Mouse (Mus musculus): Measurements from ENCODE around the gene Btk.

The Btk gene

GRCm38 (mm10) chrX:134582888-134583669 is at the start of gene Btk:
Gene Btk (minus strand): TSS chrX:134583570.
- peak; percentile 77 for DNase-seq (ENCODE audit: low read depth)

- no peak for DNase-seq (ENCODE audit: low read depth)
These were observed 49.3 kb upstream of the Btk start for GRCm38 (mm10) chrX:134632710-134633109.

- DNase-seq (ENCODE audit: low read depth) = no peak
These were observed 44.8 kb upstream of the Btk start for GRCm38 (mm10) chrX:134628200-134628599.

GRCm38 (mm10) chrX:134623350-134623749 is 40.0 kb upstream of the Btk start:
- DNase-seq (ENCODE audit: low read depth) = no peak

- no peak for DNase-seq (ENCODE audit: low read depth)
These were observed 38.3 kb upstream of the Btk start for GRCm38 (mm10) chrX:134621685-134622084.

- DNase-seq (ENCODE audit: low read depth) = no peak
These were observed 37.0 kb upstream of the Btk start for GRCm38 (mm10) chrX:134620254-134620865.

GRCm38 (mm10) chrX:134619695-134620094 is 36.3 kb upstream of the Btk start:
- no peak for DNase-seq (ENCODE audit: low read depth)

- DNase-seq (ENCODE audit: low read depth) = peak; percentile 25
These were observed 30.9 kb upstream of the Btk start for GRCm38 (mm10) chrX:134614306-134614705.

- no peak for DNase-seq (ENCODE audit: low read depth)
These were observed 29.1 kb upstream of the Btk start for GRCm38 (mm10) chrX:134612285-134612959.

- DNase-seq (ENCODE audit: low read depth) = no peak
These were observed 27.6 kb upstream of the Btk start for GRCm38 (mm10) chrX:134610984-134611383.

GRCm38 (mm10) chrX:134609472-134609871 is 26.1 kb upstream of the Btk start:
- peak; percentile 68 for DNase-seq (ENCODE audit: low read depth)

- DNase-seq (ENCODE audit: low read depth) = peak; percentile 61
These were observed 18.2 kb upstream of the Btk start for GRCm38 (mm10) chrX:134601380-134602120.

- peak; percentile 99 for DNase-seq (ENCODE audit: low read depth)
These were observed 17.4 kb upstream of the Btk start, which contains the start of the genes Gla and Hnrnph2 for GRCm38 (mm10) chrX:134600659-134601379. Gene Gla (minus strand): TSS chrX:134601125. Gene Hnrnph2 (plus strand): TSS chrX:134601179.

- peak; percentile 72 for DNase-seq (ENCODE audit: low read depth)
These were observed 16.7 kb upstream of the Btk start for GRCm38 (mm10) chrX:134599922-134600565.

- DNase-seq (ENCODE audit: low read depth) = peak; percentile 52
These were observed 6.5 kb upstream of the Btk start for GRCm38 (mm10) chrX:134589836-134590235.

GRCm38 (mm10) chrX:134588997-134589396 is 5.6 kb upstream of the Btk start:
- DNase-seq (ENCODE audit: low read depth) = no peak

- DNase-seq (ENCODE audit: low read depth) = no peak
These were observed 4.9 kb upstream of the Btk start for GRCm38 (mm10) chrX:134588261-134588660.

GRCm38 (mm10) chrX:134586447-134586846 is 3.1 kb upstream of the Btk start:
- DNase-seq (ENCODE audit: low read depth) = no peak

- peak; percentile 95 for DNase-seq (ENCODE audit: low read depth)
These were observed 2.0 kb upstream of the Btk start, which contains the start of gene Rpl36a for GRCm38 (mm10) chrX:134585103-134586002. Gene Rpl36a (plus strand): TSS chrX:134585654.

- DNase-seq (ENCODE audit: low read depth) = peak; percentile 44
These were observed 1.1 kb downstream of the Btk start for GRCm38 (mm10) chrX:134582270-134582669.

Measured in 416B (cell line).